Mouse (Mus musculus): Measurements from ENCODE around the gene Tbc1d22a. TPM values are rescaled to one million over a fixed set of nuclear protein-coding genes. Genes with fewer than 3 reads are reported as not detected.

The Tbc1d22a gene
- total RNA-seq, 2 experiments from 2014 or later: 33.5 to 34.5 TPM

GRCm38 (mm10) chr15:86266975-86267374, 52.7 kb downstream of the Tbc1d22a start:
- DNase-seq (ENCODE audit: extremely low spot score in 1 of 2, low spot score in 1 of 2): no peak

GRCm38 (mm10) chr15:86268526-86268925, 54.3 kb downstream of the Tbc1d22a start:
- no peak for DNase-seq (ENCODE audit: extremely low spot score in 1 of 2, low spot score in 1 of 2)

GRCm38 (mm10) chr15:86275754-86276153, 61.5 kb downstream of the Tbc1d22a start:
- no peak for DNase-seq (ENCODE audit: extremely low spot score in 1 of 2, low spot score in 1 of 2)

- DNase-seq (ENCODE audit: extremely low spot score in 1 of 2, low spot score in 1 of 2): no peak
These were observed 62.4 kb downstream of the Tbc1d22a start for GRCm38 (mm10) chr15:86276538-86277264.

GRCm38 (mm10) chr15:86277428-86277827, 63.2 kb downstream of the Tbc1d22a start:
- peak; percentile 49 to 51 for DNase-seq (ENCODE audit: extremely low spot score in 1 of 2, low spot score in 1 of 2)

- DNase-seq (ENCODE audit: extremely low spot score in 1 of 2, low spot score in 1 of 2): no peak
These were observed 65.1 kb downstream of the Tbc1d22a start for GRCm38 (mm10) chr15:86279059-86279974.

GRCm38 (mm10) chr15:86280137-86280536, 65.9 kb downstream of the Tbc1d22a start:
- no peak for DNase-seq (ENCODE audit: extremely low spot score in 1 of 2, low spot score in 1 of 2)

GRCm38 (mm10) chr15:86283238-86283637, 69.0 kb downstream of the Tbc1d22a start:
- no peak for DNase-seq (ENCODE audit: extremely low spot score in 1 of 2, low spot score in 1 of 2)

GRCm38 (mm10) chr15:86285296-86285695, 71.0 kb downstream of the Tbc1d22a start:
- DNase-seq (ENCODE audit: extremely low spot score in 1 of 2, low spot score in 1 of 2): no peak

GRCm38 (mm10) chr15:86290074-86290473, 75.8 kb downstream of the Tbc1d22a start:
- no peak for DNase-seq (ENCODE audit: extremely low spot score in 1 of 2, low spot score in 1 of 2)

- no peak for DNase-seq (ENCODE audit: extremely low spot score in 1 of 2, low spot score in 1 of 2)
These were observed 78.0 kb downstream of the Tbc1d22a start for GRCm38 (mm10) chr15:86292288-86292687.

GRCm38 (mm10) chr15:86294426-86294825, 80.2 kb downstream of the Tbc1d22a start:
- no peak for DNase-seq (ENCODE audit: extremely low spot score in 1 of 2, low spot score in 1 of 2)

- no peak for DNase-seq (ENCODE audit: extremely low spot score in 1 of 2, low spot score in 1 of 2)
These were observed 81.5 kb downstream of the Tbc1d22a start for GRCm38 (mm10) chr15:86295722-86296288.

- DNase-seq (ENCODE audit: extremely low spot score in 1 of 2, low spot score in 1 of 2): no peak
These were observed 83.0 kb downstream of the Tbc1d22a start for GRCm38 (mm10) chr15:86297281-86297680.

- no peak for DNase-seq (ENCODE audit: extremely low spot score in 1 of 2, low spot score in 1 of 2)
These were observed 89.6 kb downstream of the Tbc1d22a start for GRCm38 (mm10) chr15:86303876-86304275.

GRCm38 (mm10) chr15:86304861-86305260, 90.6 kb downstream of the Tbc1d22a start:
- no peak for DNase-seq (ENCODE audit: extremely low spot score in 1 of 2, low spot score in 1 of 2)

- no peak for DNase-seq (ENCODE audit: extremely low spot score in 1 of 2, low spot score in 1 of 2)
These were observed 91.0 kb downstream of the Tbc1d22a start for GRCm38 (mm10) chr15:86305290-86305689.

- peak in 1 of 2 experiments; percentile 26 for DNase-seq (ENCODE audit: extremely low spot score in 1 of 2, low spot score in 1 of 2)
These were observed 95.1 kb downstream of the Tbc1d22a start for GRCm38 (mm10) chr15:86309213-86309829.

GRCm38 (mm10) chr15:86320803-86321510, 106.7 kb downstream of the Tbc1d22a start:
- no peak for DNase-seq (ENCODE audit: extremely low spot score in 1 of 2, low spot score in 1 of 2)

GRCm38 (mm10) chr15:86326341-86326740, 112.1 kb downstream of the Tbc1d22a start:
- DNase-seq (ENCODE audit: extremely low spot score in 1 of 2, low spot score in 1 of 2): no peak

Data from layer of hippocampus, postnatal 25 days (tissue).